Mouse (Mus musculus) lung, embryonic 14.5 days (tissue): ENCODE measurements around the gene Ssx2ip. TPM values are rescaled to one million over a fixed set of nuclear protein-coding genes. Genes with fewer than 3 reads are reported as not detected.
"Not testable (repeated sequence)": the region's sequence is repeated elsewhere in the genome, so short reads cannot be mapped to it uniquely, and the experiment has no call there.

Source experiments
- ATAC-seq: fragments of 200-750 bp; cut with Nextera tagmentation; 2 replicates; pipeline ENCODE4 v1.8.0; 2017; ENCODE audit warnings: mild to moderate bottlenecking, moderate TSS enrichment, moderate library complexity; ENCODE audit not compliant: insufficient read depth
- DNase-seq: peaks from one replicate; pipeline ENCODE4 v3.0.0-alpha.2; 2015
- H3K27ac ChIP-seq: fragments of 300-500 bp; sonication (generic); 2 replicates; pipeline ENCODE4 v1.5.1; 2014; ENCODE audit warnings: low read depth, mild to moderate bottlenecking, moderate library complexity
- H3K27me3 ChIP-seq: fragments of 300-500 bp; sonication (generic); 2 replicates; pipeline ENCODE4 v1.6.1; 2014; ENCODE audit warnings: low read length, control low read depth; ENCODE audit not compliant: insufficient read depth
- H3K36me3 ChIP-seq: fragments of 300-500 bp; sonication (generic); 2 replicates; pipeline ENCODE4 v1.6.1; 2014; ENCODE audit warnings: control low read depth; ENCODE audit not compliant: insufficient read depth
- H3K4me1 ChIP-seq: fragments of 300-500 bp; sonication (generic); 2 replicates; pipeline ENCODE4 v1.6.1; 2014; ENCODE audit warnings: antibody characterized with exemption, control low read depth; ENCODE audit not compliant: insufficient read depth
- H3K4me2 ChIP-seq: fragments of 300-500 bp; sonication (generic); 2 replicates; pipeline ENCODE4 v1.6.1; 2014; ENCODE audit warnings: mild to moderate bottlenecking
- H3K4me3 ChIP-seq: fragments of 300-500 bp; sonication (generic); 2 replicates; pipeline ENCODE4 v1.5.1; 2014; ENCODE audit warnings: low read depth, low read length
- H3K9ac ChIP-seq: fragments of 300-500 bp; sonication (generic); 2 replicates; pipeline ENCODE4 v1.6.1; 2014
- H3K9me3 ChIP-seq: fragments of 300-500 bp; sonication (generic); 2 replicates; pipeline ENCODE4 v1.6.1; 2016; ENCODE audit warnings: low read depth, low read length, control low read depth
- CTCF ChIP-seq: IDR thresholded peaks from 2 replicates; pipeline ENCODE4 v1.5.1; 2016; ENCODE audit warnings: antibody characterized with exemption, low read depth
- WGBS: fragments of 180-500 bp; shearing (Covaris S2); extraction: QIAGEN DNeasy Blood & Tissue Kit; methylation state at CpG from one replicate; pipeline ENCODE4 v1.1.7; 2014; 5-methylcytosine and 5-hydroxymethylcytosine counted together
- polyA plus RNA-seq: library from polyadenylated mRNA; unstranded; fragments of >200 nt; fragmentation: Nextera tagmentation; extraction: Ambion mirVana; gene quantifications from 2 replicates; pipeline ENCODE4 v1.2.1, GENCODE M21; 2014

The Ssx2ip gene
- polyA plus RNA-seq, 1 experiment from 2014 or later = 30.5 TPM

DNA sequence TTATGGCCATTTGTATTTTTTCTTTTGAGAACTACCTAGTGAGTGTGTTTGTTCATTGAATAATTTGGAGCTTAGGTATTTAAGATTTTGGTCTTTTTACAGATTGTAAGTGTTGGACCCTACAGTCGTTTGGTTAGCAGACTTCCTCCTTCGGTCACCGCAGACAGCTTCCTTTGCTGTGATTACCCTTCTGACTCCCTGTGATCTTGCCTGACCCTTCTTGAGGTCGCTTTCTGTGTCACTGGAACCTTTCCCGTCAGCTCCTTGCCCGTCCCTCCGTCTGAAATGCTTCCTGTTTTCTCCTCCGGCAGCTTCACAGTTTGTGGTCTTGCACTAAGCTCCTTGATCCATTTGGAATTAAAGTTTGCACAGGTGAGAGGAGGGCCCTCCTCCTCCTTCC lies 17.3 kb downstream of the Ssx2ip start:
- Histone ChIP-seq H3K27me3 (no peaks in the 10 kb centered on the region), H3K36me3 (peaks cover 62% of the 10 kb centered on the region), H3K4me2 (no peak overlapping the region), H3K9me3 (no peaks in the 10 kb centered on the region), H3K4me1 (0 out of 2 replicates have a peak, but pooled peaks cover 3% of the 10 kb centered on the region), H3K27ac (no peak overlapping the region), H3K4me3 (no peak overlapping the region), H3K9ac (no peak overlapping the region)
- peak; percentile 13 for DNase-seq
- ATAC-seq = no peak
- no peak for TF ChIP-seq CTCF
- 28% methylated on average over 8 of the region's 8 CpGs for WGBS

DNA sequence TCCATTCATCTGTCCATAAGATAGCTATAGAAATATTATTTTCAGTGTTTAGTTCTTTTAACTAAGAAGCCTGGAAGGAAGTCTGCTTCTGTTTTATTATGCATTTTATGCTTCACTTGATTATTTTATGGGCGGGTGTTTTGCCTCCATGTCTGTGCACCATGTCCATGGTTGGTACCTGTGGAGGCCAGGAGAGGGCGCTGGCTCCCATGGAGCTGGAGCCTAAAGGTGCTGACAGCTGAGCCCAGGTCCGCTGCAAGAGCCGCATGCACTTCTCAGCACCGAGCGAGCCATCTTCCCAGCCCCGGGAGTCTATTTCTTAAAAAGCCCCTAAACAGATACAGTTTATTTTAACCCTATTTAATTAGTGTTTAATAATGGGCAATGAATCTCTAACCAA lies 19.3 kb downstream of the Ssx2ip start:
- peaks cover 64% of the 10 kb centered on the region for H3K36me3 ChIP-seq

DNA sequence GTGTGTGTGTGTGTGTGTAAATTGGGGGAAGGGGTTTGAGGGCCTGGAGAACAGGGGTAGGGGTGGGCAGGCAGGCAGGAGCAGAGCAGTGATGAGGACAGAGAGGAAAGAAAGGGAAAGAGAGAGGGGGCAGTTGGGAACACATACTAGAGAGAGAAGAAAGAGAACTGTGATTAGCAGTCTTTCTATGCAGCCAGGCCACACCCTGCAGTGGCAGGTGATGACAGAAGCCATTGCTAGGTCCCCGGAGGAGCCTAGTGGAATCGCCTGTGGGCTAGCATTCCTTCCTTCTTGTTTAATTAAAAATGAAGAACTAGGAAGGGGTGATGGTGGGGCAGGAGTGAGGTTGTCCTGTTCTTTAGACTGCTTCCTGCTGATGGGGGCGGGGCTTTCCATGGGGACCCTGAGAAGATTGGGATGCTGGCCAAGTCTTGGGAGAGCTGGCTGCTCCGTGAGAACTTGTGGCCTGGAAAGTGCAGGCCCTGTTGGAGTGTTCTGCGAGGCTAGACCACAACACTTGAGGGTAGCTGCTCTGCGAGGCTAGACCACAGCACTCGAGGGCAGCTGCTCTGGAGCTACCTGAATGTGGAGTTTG lies 20.0 kb downstream of the Ssx2ip start:
- Histone ChIP-seq H3K4me2 (no peak overlapping the region), H3K27ac (no peak overlapping the region), H3K4me1 (0 out of 2 replicates have a peak, but pooled peaks cover 3% of the 10 kb centered on the region), H3K36me3 (peaks cover 65% of the 10 kb centered on the region), H3K9me3 (no peaks in the 10 kb centered on the region), H3K9ac (no peak overlapping the region), H3K27me3 (no peaks in the 10 kb centered on the region), H3K4me3 (no peak overlapping the region)
- TF ChIP-seq CTCF = no peak
- ATAC-seq (peak; percentile 48; the same call in 1 of the 2 replicates), DNase-seq (peak; percentile 72)
- WGBS = 50% methylated on average over 7 of the region's 7 CpGs

More for the DNA sequence above, 19.3 kb downstream of the Ssx2ip start:
- H3K9me3 ChIP-seq = no peaks in the 10 kb centered on the region
- no peak overlapping the region for H3K9ac ChIP-seq
- no peak for ATAC-seq
- no peak for DNase-seq
- 0 out of 2 replicates have a peak, but pooled peaks cover 3% of the 10 kb centered on the region for H3K4me1 ChIP-seq
- H3K4me3 ChIP-seq = no peak overlapping the region
- 86% methylated on average over 7 of the region's 7 CpGs for WGBS
- no peak overlapping the region for H3K27ac ChIP-seq
- no peak overlapping the region for H3K4me2 ChIP-seq
- peak; percentile 36; the same call in 1 of the 2 replicates for TF ChIP-seq CTCF
- no peaks in the 10 kb centered on the region for H3K27me3 ChIP-seq

DNA sequence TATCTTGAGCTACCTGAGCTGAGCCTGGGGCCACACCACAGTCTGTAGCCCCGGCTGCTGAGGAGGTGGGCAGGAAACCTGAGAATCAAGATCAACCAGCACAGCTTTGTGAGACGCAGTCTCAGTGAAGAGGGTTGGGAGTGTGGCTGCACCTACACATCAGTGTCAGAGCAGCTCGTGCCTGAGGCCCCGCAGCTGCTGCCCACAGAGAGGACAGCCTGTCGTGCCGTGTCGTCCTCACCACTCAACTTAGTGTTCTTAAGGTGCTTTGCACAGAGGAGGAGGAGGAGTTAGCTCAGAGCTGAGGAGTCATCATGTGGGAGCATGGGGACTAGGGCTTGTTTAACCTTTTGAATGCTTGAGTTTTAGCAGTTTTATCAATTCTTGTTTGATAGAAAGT lies 21.5 kb downstream of the Ssx2ip start:
- Histone ChIP-seq H3K4me1 (0 out of 2 replicates have a peak, but pooled peaks cover 3% of the 10 kb centered on the region), H3K36me3 (peaks cover 62% of the 10 kb centered on the region), H3K27ac (no peak overlapping the region), H3K9me3 (no peaks in the 10 kb centered on the region), H3K4me2 (no peak overlapping the region), H3K9ac (no peak overlapping the region), H3K4me3 (no peak overlapping the region), H3K27me3 (no peaks in the 10 kb centered on the region)
- no peak for DNase-seq
- no peak for ATAC-seq
- TF ChIP-seq CTCF = no peak
- WGBS = 35% methylated on average over 7 of the region's 7 CpGs

DNA sequence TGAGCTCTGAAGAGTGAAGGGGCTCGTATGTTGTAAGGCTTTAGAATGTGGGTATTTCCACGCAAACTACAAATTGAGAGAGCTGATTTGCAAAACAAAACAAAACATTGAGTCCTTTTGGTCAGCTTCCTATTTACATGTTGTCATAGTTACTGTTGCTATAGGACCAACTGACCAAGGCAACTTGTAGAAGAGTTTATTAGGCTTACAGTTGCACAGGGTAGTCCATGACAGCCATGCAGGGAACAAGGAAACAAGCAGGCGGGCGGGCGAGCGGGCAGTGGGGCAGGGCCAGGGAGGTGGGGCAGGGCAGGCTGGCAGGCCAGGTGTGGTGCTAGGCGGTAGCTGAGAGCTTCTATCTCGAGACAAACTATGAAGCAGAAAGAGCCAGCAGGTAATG lies 22.0 kb downstream of the Ssx2ip start:
- ATAC-seq = no peak
- H3K36me3 ChIP-seq = peaks cover 68% of the 10 kb centered on the region
- 87% methylated on average over 8 of the region's 8 CpGs for WGBS

DNA sequence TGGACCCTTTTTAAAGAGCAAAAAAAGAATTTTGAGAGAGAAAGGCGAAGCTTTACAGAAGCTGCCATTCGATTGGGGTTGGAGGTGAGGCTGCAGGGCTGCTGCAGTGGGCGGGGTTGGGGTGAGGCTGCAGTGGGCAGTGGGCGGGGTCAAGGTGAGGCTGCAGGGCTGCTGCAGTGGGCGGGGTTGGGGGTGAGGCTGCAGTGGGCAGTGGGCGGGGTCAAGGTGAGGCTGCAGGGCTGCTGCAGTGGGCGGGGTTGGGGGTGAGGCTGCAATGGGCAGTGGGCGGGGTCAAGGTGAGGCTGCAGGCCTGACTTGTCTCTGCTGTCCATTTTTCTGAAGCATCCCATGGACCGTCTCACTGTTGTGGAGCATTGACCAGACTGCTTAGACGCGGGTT lies 28.6 kb downstream of the Ssx2ip start:
- H3K4me2 ChIP-seq, H3K27me3 ChIP-seq, H3K4me1 ChIP-seq, H3K9ac ChIP-seq, ATAC-seq, DNase-seq, H3K9me3 ChIP-seq, H3K4me3 ChIP-seq, H3K27ac ChIP-seq: not testable (repeated sequence)
- 93% methylated on average over 10 of the region's 11 CpGs for WGBS
- peaks cover 63% of the 10 kb centered on the region for H3K36me3 ChIP-seq

More for the DNA sequence above, 22.0 kb downstream of the Ssx2ip start:
- Histone ChIP-seq H3K27ac (no peak overlapping the region), H3K9me3 (no peaks in the 10 kb centered on the region), H3K9ac (no peak overlapping the region), H3K4me3 (no peak overlapping the region), H3K27me3 (no peaks in the 10 kb centered on the region), H3K4me1 (0 out of 2 replicates have a peak, but pooled peaks cover 3% of the 10 kb centered on the region), H3K4me2 (no peak overlapping the region)
- no peak for DNase-seq
- TF ChIP-seq CTCF = no peak

DNA sequence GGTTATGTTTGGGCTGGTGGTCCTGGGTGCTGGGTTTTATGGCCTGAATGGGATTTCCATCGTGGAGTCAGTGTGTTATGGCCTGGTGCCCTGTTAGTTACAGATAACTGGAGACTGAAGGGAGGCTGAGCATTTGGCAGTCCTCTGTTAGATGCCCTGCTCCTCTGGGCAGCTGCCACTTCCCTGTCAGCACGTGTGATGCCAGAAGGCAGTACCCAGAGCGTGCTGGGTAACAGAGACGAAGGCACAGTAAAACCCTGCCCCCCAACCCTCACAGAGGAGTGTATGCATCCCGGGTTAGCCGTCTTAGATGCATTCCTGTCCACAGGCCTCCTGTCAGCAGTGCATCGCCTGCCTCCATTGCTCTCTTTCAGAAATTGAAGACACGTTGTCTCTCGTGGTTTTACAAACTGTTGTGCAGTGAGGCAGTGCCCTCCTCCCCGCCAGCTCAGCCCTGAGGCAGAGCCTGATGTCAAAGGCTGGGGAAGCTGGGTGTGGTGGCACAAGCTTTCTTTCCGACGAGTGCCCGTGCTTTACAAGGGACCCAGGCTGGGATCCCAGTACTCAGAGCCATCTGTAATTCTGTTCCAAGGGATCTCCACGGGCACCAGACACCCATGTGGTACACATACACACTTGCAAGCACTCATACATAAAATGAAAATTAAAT lies 29.4 kb downstream of the Ssx2ip start:
- no peak for ATAC-seq
- 89% methylated on average over 14 of the region's 14 CpGs for WGBS
- Histone ChIP-seq H3K9ac (no peak overlapping the region), H3K9me3 (no peaks in the 10 kb centered on the region), H3K27ac (no peak overlapping the region), H3K36me3 (peaks cover 63% of the 10 kb centered on the region), H3K4me1 (no peaks in the 10 kb centered on the region), H3K4me2 (no peak overlapping the region), H3K4me3 (no peak overlapping the region), H3K27me3 (no peaks in the 10 kb centered on the region)
- no peak for TF ChIP-seq CTCF
- no peak for DNase-seq
